Mouse (Mus musculus): ENCODE results near the gene Tbc1d14. TPM values are rescaled to one million over a fixed set of nuclear protein-coding genes. Genes with fewer than 3 reads are reported as not detected.

The Tbc1d14 gene
- polyA plus RNA-seq (2012; rRNA removed): 19.2 and 30.2 TPM in 2 replicates

- Histone ChIP-seq H3K4me3 (replicated peaks; ENCODE audit: extremely low read depth, low read depth, low read length) (no peak within 1 kb of the TSS), H3K4me1 (ENCODE audit: control insufficient read depth, insufficient read depth, low read length) (no peaks in the 10 kb centered on the region)
- TF ChIP-seq CTCF (IDR thresholded peaks at IDR 0.05; ENCODE audit: insufficient read depth, low read length): no peak
- TF ChIP-seq POLR2A (IDR thresholded peaks at IDR 0.05; ENCODE audit: borderline replicate concordance, extremely low read depth, low read depth, low read length): no peak
- DNase-seq: no peak
- 81% methylated on average over 5 of the region's 5 CpGs for WGBS
Observed at GRCm38 (mm10) chr5:36593176-36593575, at the start of gene Tbc1d14. Gene Tbc1d14 (minus strand): TSS chr5:36593276.

- no peak for DNase-seq
- WGBS: 32% methylated on average over 5 of the region's 5 CpGs
- no peak overlapping the region for H3K4me3 ChIP-seq (replicated peaks; ENCODE audit: extremely low read depth, low read depth, low read length)
- TF ChIP-seq CTCF (IDR thresholded peaks at IDR 0.05; ENCODE audit: insufficient read depth, low read length) (no peak), POLR2A (IDR thresholded peaks at IDR 0.05; ENCODE audit: borderline replicate concordance, extremely low read depth, low read depth, low read length) (no peak)
- H3K4me1 ChIP-seq (ENCODE audit: control insufficient read depth, insufficient read depth, low read length): peaks cover 3% of the 10 kb centered on the region; the same call in 1 of the 2 replicates
Observed at GRCm38 (mm10) chr5:36625612-36626011, 32.5 kb upstream of the Tbc1d14 start.

GRCm38 (mm10) chr5:36623670-36624069 is 30.6 kb upstream of the Tbc1d14 start:
- TF ChIP-seq CTCF (IDR thresholded peaks at IDR 0.05; ENCODE audit: insufficient read depth, low read length) (no peak), POLR2A (IDR thresholded peaks at IDR 0.05; ENCODE audit: borderline replicate concordance, extremely low read depth, low read depth, low read length) (no peak)

GRCm38 (mm10) chr5:36621058-36621449 is 28.0 kb upstream of the Tbc1d14 start:
- Histone ChIP-seq H3K4me3 (replicated peaks; ENCODE audit: extremely low read depth, low read depth, low read length) (no peak overlapping the region), H3K4me1 (ENCODE audit: control insufficient read depth, insufficient read depth, low read length) (peaks cover 3% of the 10 kb centered on the region; the same call in 1 of the 2 replicates)
- TF ChIP-seq CTCF (IDR thresholded peaks at IDR 0.05; ENCODE audit: insufficient read depth, low read length) (no peak), POLR2A (IDR thresholded peaks at IDR 0.05; ENCODE audit: borderline replicate concordance, extremely low read depth, low read depth, low read length) (no peak)
- 69% methylated on average over 5 of the region's 5 CpGs for WGBS
- no peak for DNase-seq

More at GRCm38 (mm10) chr5:36623670-36624069, 30.6 kb upstream of the Tbc1d14 start:
- no peak for DNase-seq
- Histone ChIP-seq H3K4me3 (replicated peaks; ENCODE audit: extremely low read depth, low read depth, low read length) (no peak overlapping the region), H3K4me1 (ENCODE audit: control insufficient read depth, insufficient read depth, low read length) (peaks cover 3% of the 10 kb centered on the region; the same call in 1 of the 2 replicates)
- 84% methylated on average over 5 of the region's 5 CpGs for WGBS

GRCm38 (mm10) chr5:36620409-36621057 is 27.5 kb upstream of the Tbc1d14 start:
- TF ChIP-seq POLR2A (IDR thresholded peaks at IDR 0.05; ENCODE audit: borderline replicate concordance, extremely low read depth, low read depth, low read length) (no peak), CTCF (IDR thresholded peaks at IDR 0.05; ENCODE audit: insufficient read depth, low read length) (no peak)
- WGBS: 56% methylated on average over 8 of the region's 8 CpGs
- Histone ChIP-seq H3K4me3 (replicated peaks; ENCODE audit: extremely low read depth, low read depth, low read length) (no peak overlapping the region), H3K4me1 (ENCODE audit: control insufficient read depth, insufficient read depth, low read length) (peaks cover 3% of the 10 kb centered on the region; the same call in 1 of the 2 replicates)
- no peak for DNase-seq

- Histone ChIP-seq H3K4me1 (ENCODE audit: control insufficient read depth, insufficient read depth, low read length) (peaks cover 3% of the 10 kb centered on the region; the same call in 1 of the 2 replicates), H3K4me3 (replicated peaks; ENCODE audit: extremely low read depth, low read depth, low read length) (no peak overlapping the region)
- 91% methylated on average over 5 of the region's 5 CpGs for WGBS
- TF ChIP-seq CTCF (IDR thresholded peaks at IDR 0.05; ENCODE audit: insufficient read depth, low read length): no peak
- no peak for TF ChIP-seq POLR2A (IDR thresholded peaks at IDR 0.05; ENCODE audit: borderline replicate concordance, extremely low read depth, low read depth, low read length)
- DNase-seq: no peak
Observed at GRCm38 (mm10) chr5:36618890-36619289, 25.8 kb upstream of the Tbc1d14 start.

- WGBS: 37% methylated on average over 4 of the region's 4 CpGs
- TF ChIP-seq POLR2A (IDR thresholded peaks at IDR 0.05; ENCODE audit: borderline replicate concordance, extremely low read depth, low read depth, low read length): no peak
- no peak for TF ChIP-seq CTCF (IDR thresholded peaks at IDR 0.05; ENCODE audit: insufficient read depth, low read length)
- Histone ChIP-seq H3K4me1 (ENCODE audit: control insufficient read depth, insufficient read depth, low read length) (peaks cover 3% of the 10 kb centered on the region; the same call in 1 of the 2 replicates), H3K4me3 (replicated peaks; ENCODE audit: extremely low read depth, low read depth, low read length) (no peak overlapping the region)
- no peak for DNase-seq
Observed at GRCm38 (mm10) chr5:36618356-36618755, 25.3 kb upstream of the Tbc1d14 start.

- TF ChIP-seq POLR2A (IDR thresholded peaks at IDR 0.05; ENCODE audit: borderline replicate concordance, extremely low read depth, low read depth, low read length) (no peak), CTCF (IDR thresholded peaks at IDR 0.05; ENCODE audit: insufficient read depth, low read length) (no peak)
- WGBS: 86% methylated on average over 4 of the region's 4 CpGs
- no peak overlapping the region for H3K4me3 ChIP-seq (replicated peaks; ENCODE audit: extremely low read depth, low read depth, low read length)
- H3K4me1 ChIP-seq (ENCODE audit: control insufficient read depth, insufficient read depth, low read length): peaks cover 2% of the 10 kb centered on the region; the same call in 1 of the 2 replicates
- DNase-seq: no peak
Observed at GRCm38 (mm10) chr5:36614124-36614523, 21.0 kb upstream of the Tbc1d14 start.

GRCm38 (mm10) chr5:36608939-36609499 is 15.9 kb upstream of the Tbc1d14 start:
- WGBS: 79% methylated on average over 2 of the region's 2 CpGs
- no peak for TF ChIP-seq POLR2A (IDR thresholded peaks at IDR 0.05; ENCODE audit: borderline replicate concordance, extremely low read depth, low read depth, low read length)
- no peak for TF ChIP-seq CTCF (IDR thresholded peaks at IDR 0.05; ENCODE audit: insufficient read depth, low read length)
- no peak for DNase-seq
- Histone ChIP-seq H3K4me3 (replicated peaks; ENCODE audit: extremely low read depth, low read depth, low read length) (no peak overlapping the region), H3K4me1 (ENCODE audit: control insufficient read depth, insufficient read depth, low read length) (peaks cover 3% of the 10 kb centered on the region; the same call in 1 of the 2 replicates)

GRCm38 (mm10) chr5:36603031-36603430 is 10.0 kb upstream of the Tbc1d14 start:
- no peak for TF ChIP-seq POLR2A (IDR thresholded peaks at IDR 0.05; ENCODE audit: borderline replicate concordance, extremely low read depth, low read depth, low read length)
- peak; percentile 70 for TF ChIP-seq CTCF (IDR thresholded peaks at IDR 0.05; ENCODE audit: insufficient read depth, low read length)
- DNase-seq: peak; percentile 25
- no peak overlapping the region for H3K4me3 ChIP-seq (replicated peaks; ENCODE audit: extremely low read depth, low read depth, low read length)
- 78% methylated on average over 5 of the region's 5 CpGs for WGBS
- H3K4me1 ChIP-seq (ENCODE audit: control insufficient read depth, insufficient read depth, low read length): no peaks in the 10 kb centered on the region

Data from lung, adult 2 months (tissue).